Mouse (Mus musculus): ENCODE data around the gene Kdm5c. TPM values are rescaled to one million over a fixed set of nuclear protein-coding genes. Genes with fewer than 3 reads are reported as not detected.
A peak's percentile ranks its signal among the peaks of the same experiment; 100 is the strongest.
"Not testable (repeated sequence)": the region's sequence is repeated elsewhere in the genome, so short reads cannot be mapped to it uniquely, and the experiment has no call there.

Kdm5c gene
- total and polyA plus RNA-seq, 2 experiments = 22.1 to 65.5 TPM

DNA sequence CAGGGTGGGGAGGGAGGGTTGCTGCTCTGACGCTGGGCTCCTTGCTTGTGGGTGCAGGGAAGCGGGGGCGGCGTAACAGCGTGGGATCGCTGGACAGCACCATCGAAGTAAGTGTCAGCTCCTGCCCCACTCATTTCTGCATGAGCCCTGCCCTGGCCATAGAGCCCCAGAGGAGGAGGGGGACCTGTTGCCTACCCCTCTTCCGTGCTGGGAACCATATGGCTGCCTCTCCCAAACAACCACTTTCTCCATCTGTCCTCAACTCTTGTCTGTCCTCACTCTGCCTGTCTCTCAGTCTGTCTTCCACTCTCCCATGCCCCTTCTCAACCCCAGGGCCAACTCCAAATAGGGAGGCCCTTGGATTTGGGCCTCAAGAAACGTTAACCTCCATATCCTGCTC, 10.6 kb upstream of the Kdm5c start:
- Histone ChIP-seq H3K4me1 (ENCODE audit: control insufficient read depth, insufficient read depth, low read length) (peaks cover 5% of the 10 kb centered on the region; the same call in 1 of the 2 replicates), H3K9ac (ENCODE audit: low read depth, low read length) (no peak overlapping the region), H3K79me2 (ENCODE audit: control insufficient read depth, insufficient read depth, low read length) (no peaks in the 10 kb centered on the region), H3K4me3 (ENCODE audit: insufficient read depth, low read depth, low read length) (no peak overlapping the region), H3K27me3 (ENCODE audit: control insufficient read depth, insufficient read depth, low read length) (no peaks in the 10 kb centered on the region), H3K36me3 (ENCODE audit: control insufficient read depth, insufficient read depth, low read length) (peaks cover 10% of the 10 kb centered on the region; the same call in 1 of the 2 replicates), H3K27ac (replicated peaks; ENCODE audit: insufficient read depth, low read depth, low read length) (no peak overlapping the region)
- DNase-seq (ENCODE audit: extremely low read depth, low read depth, low spot score) = no peak
- 83% methylated on average over 9 of the region's 9 CpGs for WGBS
- TF ChIP-seq POLR2A (IDR thresholded peaks at IDR 0.05; ENCODE audit: extremely low read depth, insufficient read depth, low read length) (no peak), CTCF (IDR thresholded peaks at IDR 0.05; ENCODE audit: low read depth, low read length) (no peak)

DNA sequence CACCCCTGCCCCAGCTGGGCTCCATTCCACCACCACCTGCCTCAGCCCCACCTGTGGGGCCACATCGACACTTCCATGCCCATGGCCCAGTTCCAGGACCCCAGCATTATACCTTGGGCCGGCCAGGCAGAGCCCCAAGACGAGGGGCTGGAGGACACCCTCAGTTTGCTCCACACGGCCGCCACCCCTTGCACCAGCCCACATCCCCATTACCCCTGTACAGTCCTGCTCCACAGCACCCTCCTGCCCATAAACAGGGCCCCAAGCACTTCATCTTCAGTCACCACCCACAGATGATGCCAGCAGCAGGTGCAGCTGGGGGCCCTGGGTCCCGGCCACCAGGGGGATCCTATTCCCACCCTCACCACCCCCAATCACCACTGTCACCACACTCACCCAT, 9.5 kb upstream of the Kdm5c start:
- DNase-seq (ENCODE audit: extremely low read depth, low read depth, low spot score) = no peak
- H3K27me3 ChIP-seq (ENCODE audit: control insufficient read depth, insufficient read depth, low read length) = no peaks in the 10 kb centered on the region
- TF ChIP-seq POLR2A (IDR thresholded peaks at IDR 0.05; ENCODE audit: extremely low read depth, insufficient read depth, low read length) = no peak
- no peak for TF ChIP-seq CTCF (IDR thresholded peaks at IDR 0.05; ENCODE audit: low read depth, low read length)
- H3K4me3 ChIP-seq (ENCODE audit: insufficient read depth, low read depth, low read length) = no peak overlapping the region
- H3K27ac ChIP-seq (replicated peaks; ENCODE audit: insufficient read depth, low read depth, low read length) = no peak overlapping the region
- no peaks in the 10 kb centered on the region for H3K79me2 ChIP-seq (ENCODE audit: control insufficient read depth, insufficient read depth, low read length)
- H3K4me1 ChIP-seq (ENCODE audit: control insufficient read depth, insufficient read depth, low read length) = peaks cover 5% of the 10 kb centered on the region; the same call in 1 of the 2 replicates
- H3K9ac ChIP-seq (ENCODE audit: low read depth, low read length) = no peak overlapping the region
- peaks cover 8% of the 10 kb centered on the region; the same call in 1 of the 2 replicates for H3K36me3 ChIP-seq (ENCODE audit: control insufficient read depth, insufficient read depth, low read length)
- WGBS = 100% methylated on average over 6 of the region's 6 CpGs

GRCm38 (mm10) chrX:152224280-152224679, 8.5 kb upstream of the Kdm5c start:
- no peak overlapping the region for H3K4me3 ChIP-seq (ENCODE audit: insufficient read depth, low read depth, low read length)
- TF ChIP-seq CTCF (IDR thresholded peaks at IDR 0.05; ENCODE audit: low read depth, low read length) (peak; percentile 39), POLR2A (IDR thresholded peaks at IDR 0.05; ENCODE audit: extremely low read depth, insufficient read depth, low read length) (no peak)
- 36% methylated on average over 5 of the region's 5 CpGs for WGBS
- H3K4me1 ChIP-seq (ENCODE audit: control insufficient read depth, insufficient read depth, low read length) = peaks cover 5% of the 10 kb centered on the region; the same call in 1 of the 2 replicates
- H3K27ac ChIP-seq (replicated peaks; ENCODE audit: insufficient read depth, low read depth, low read length) = peak overlapping the region; percentile 80
- no peaks in the 10 kb centered on the region for H3K27me3 ChIP-seq (ENCODE audit: control insufficient read depth, insufficient read depth, low read length)
- peaks cover 6% of the 10 kb centered on the region; the same call in 1 of the 2 replicates for H3K36me3 ChIP-seq (ENCODE audit: control insufficient read depth, insufficient read depth, low read length)
- H3K79me2 ChIP-seq (ENCODE audit: control insufficient read depth, insufficient read depth, low read length) = no peaks in the 10 kb centered on the region
- peak; percentile 76 for DNase-seq (ENCODE audit: extremely low read depth, low read depth, low spot score)
- H3K9ac ChIP-seq (ENCODE audit: low read depth, low read length) = peak overlapping the region; percentile 38; the same call in 1 of the 2 replicates

DNA sequence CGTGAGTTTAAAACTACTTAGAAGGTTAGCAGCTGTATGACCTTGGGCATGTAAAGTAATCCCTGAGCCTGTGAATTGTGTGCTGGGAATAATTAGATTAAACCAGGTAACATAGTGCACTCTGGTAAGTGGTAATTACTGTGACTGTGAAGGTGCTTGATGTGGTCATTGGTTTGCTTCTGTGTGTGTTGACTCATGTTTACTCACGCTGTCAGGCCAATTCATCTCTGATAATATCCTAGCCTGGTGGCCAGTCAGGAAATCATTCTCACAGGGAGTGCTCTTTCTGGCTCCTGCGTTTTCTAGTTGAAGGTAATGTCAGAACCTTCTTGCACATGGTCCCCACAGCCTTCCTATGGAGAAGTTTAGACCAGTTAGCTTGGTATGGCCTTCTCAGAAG, 1.3 kb downstream of the Kdm5c start:
- Histone ChIP-seq H3K4me1 (ENCODE audit: control insufficient read depth, insufficient read depth, low read length) (peaks cover 12% of the 10 kb centered on the region), H3K4me3 (ENCODE audit: insufficient read depth, low read depth, low read length) (peak overlapping the region; percentile 97), H3K9ac (ENCODE audit: low read depth, low read length) (peak overlapping the region; percentile 98), H3K36me3 (ENCODE audit: control insufficient read depth, insufficient read depth, low read length) (peaks cover 10% of the 10 kb centered on the region; the same call in 1 of the 2 replicates), H3K27ac (replicated peaks; ENCODE audit: insufficient read depth, low read depth, low read length) (peak overlapping the region; percentile 91; the same call in 1 of the 2 replicates), H3K27me3 (ENCODE audit: control insufficient read depth, insufficient read depth, low read length) (no peaks in the 10 kb centered on the region), H3K79me2 (ENCODE audit: control insufficient read depth, insufficient read depth, low read length) (peaks cover 26% of the 10 kb centered on the region)
- 0% methylated on average over 3 of the region's 3 CpGs for WGBS
- TF ChIP-seq CTCF (IDR thresholded peaks at IDR 0.05; ENCODE audit: low read depth, low read length) = no peak
- no peak for TF ChIP-seq POLR2A (IDR thresholded peaks at IDR 0.05; ENCODE audit: extremely low read depth, insufficient read depth, low read length)
- DNase-seq (ENCODE audit: extremely low read depth, low read depth, low spot score) = peak; percentile 61

GRCm38 (mm10) chrX:152235758-152236157, 2.9 kb downstream of the Kdm5c start:
- no peak overlapping the region for H3K4me3 ChIP-seq (ENCODE audit: insufficient read depth, low read depth, low read length)
- 41% methylated on average over 2 of the region's 2 CpGs for WGBS

DNA sequence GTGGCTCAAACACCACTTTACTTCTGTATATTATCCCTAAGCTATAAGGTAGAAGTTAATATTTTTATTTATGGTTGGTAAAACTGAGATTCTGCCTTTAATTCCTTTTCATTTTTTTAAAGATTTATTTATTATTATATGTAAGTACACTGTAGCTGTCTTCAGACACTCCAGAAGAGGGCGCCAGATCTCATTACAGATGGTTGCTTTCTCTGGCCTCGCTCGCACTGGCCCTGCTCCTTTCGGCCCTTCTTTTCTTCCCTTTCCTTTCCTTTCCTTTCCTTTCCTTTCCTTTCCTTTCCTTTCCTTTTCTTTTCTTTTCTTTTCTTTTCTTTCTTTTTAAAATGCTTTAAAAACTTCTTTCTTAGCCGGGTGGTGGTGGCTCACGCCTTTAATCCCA, 10.3 kb downstream of the Kdm5c start:
- 84% methylated on average over 6 of the region's 6 CpGs for WGBS
- not testable (repeated sequence) for H3K27ac ChIP-seq (replicated peaks; ENCODE audit: insufficient read depth, low read depth, low read length); H3K4me3 ChIP-seq (ENCODE audit: insufficient read depth, low read depth, low read length); H3K27me3 ChIP-seq (ENCODE audit: control insufficient read depth, insufficient read depth, low read length); H3K79me2 ChIP-seq (ENCODE audit: control insufficient read depth, insufficient read depth, low read length); DNase-seq (ENCODE audit: extremely low read depth, low read depth, low spot score); H3K9ac ChIP-seq (ENCODE audit: low read depth, low read length); H3K4me1 ChIP-seq (ENCODE audit: control insufficient read depth, insufficient read depth, low read length)
- TF ChIP-seq CTCF (IDR thresholded peaks at IDR 0.05; ENCODE audit: low read depth, low read length) = peak; percentile 20; the same call in 1 of the 2 replicates
- H3K36me3 ChIP-seq (ENCODE audit: control insufficient read depth, insufficient read depth, low read length) = peaks cover 61% of the 10 kb centered on the region

More at GRCm38 (mm10) chrX:152235758-152236157, 2.9 kb downstream of the Kdm5c start:
- Histone ChIP-seq H3K9ac (ENCODE audit: low read depth, low read length) (no peak overlapping the region), H3K36me3 (ENCODE audit: control insufficient read depth, insufficient read depth, low read length) (peaks cover 21% of the 10 kb centered on the region; the same call in 1 of the 2 replicates), H3K4me1 (ENCODE audit: control insufficient read depth, insufficient read depth, low read length) (peaks cover 12% of the 10 kb centered on the region), H3K27ac (replicated peaks; ENCODE audit: insufficient read depth, low read depth, low read length) (no peak overlapping the region), H3K79me2 (ENCODE audit: control insufficient read depth, insufficient read depth, low read length) (peaks cover 26% of the 10 kb centered on the region), H3K27me3 (ENCODE audit: control insufficient read depth, insufficient read depth, low read length) (no peaks in the 10 kb centered on the region)
- no peak for TF ChIP-seq CTCF (IDR thresholded peaks at IDR 0.05; ENCODE audit: low read depth, low read length)
- TF ChIP-seq POLR2A (IDR thresholded peaks at IDR 0.05; ENCODE audit: extremely low read depth, insufficient read depth, low read length) = no peak
- no peak for DNase-seq (ENCODE audit: extremely low read depth, low read depth, low spot score)

Measured in liver, adult 2 months (tissue).